Mouse (Mus musculus): Measurements from ENCODE around the gene Zfp207.

DNA sequence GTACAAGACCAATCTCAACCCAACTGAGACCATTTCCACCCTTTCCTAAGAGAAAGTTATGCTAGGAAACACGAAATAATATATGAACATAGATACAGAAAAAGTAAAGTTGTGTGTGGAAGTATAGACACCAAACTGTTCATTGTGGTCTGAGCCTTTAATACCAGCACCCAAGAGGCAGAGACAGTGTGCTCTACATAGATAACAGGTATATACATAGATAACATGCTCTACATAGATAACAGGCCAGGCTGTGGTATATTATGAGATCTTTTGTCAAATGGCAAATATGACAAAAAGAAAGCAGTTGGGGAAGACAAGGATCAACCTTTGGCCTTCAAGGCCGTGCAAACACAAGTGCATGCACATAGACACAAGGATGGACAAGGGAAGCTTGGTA is 27.3 kb downstream of the Zfp207 start:
- TF ChIP-seq CTCF (IDR thresholded peaks at IDR 0.05; ENCODE audit: low read depth, low read length) (no peak), GATA1 (IDR thresholded peaks at IDR 0.05; ENCODE audit: borderline replicate concordance, low read length) (no peak), TAL1 (conservative IDR thresholded peaks at IDR 0.05; ENCODE audit: low read depth, low read length) (peak; percentile 80), POLR2AphosphoS5 (IDR thresholded peaks at IDR 0.05; ENCODE audit: insufficient replicate concordance, low read depth, low read length) (no peak), GATA2 (IDR thresholded peaks at IDR 0.05; ENCODE audit: borderline replicate concordance, low read depth, low read length) (no peak)
